Mouse (Mus musculus): Measurements from ENCODE around the gene Prdm4. TPM values are rescaled to one million over a fixed set of nuclear protein-coding genes. Genes with fewer than 3 reads are reported as not detected.

The Prdm4 gene
- total and polyA plus RNA-seq, 3 experiments, result 14.3 to 39.1 (median 32.6) TPM

DNA sequence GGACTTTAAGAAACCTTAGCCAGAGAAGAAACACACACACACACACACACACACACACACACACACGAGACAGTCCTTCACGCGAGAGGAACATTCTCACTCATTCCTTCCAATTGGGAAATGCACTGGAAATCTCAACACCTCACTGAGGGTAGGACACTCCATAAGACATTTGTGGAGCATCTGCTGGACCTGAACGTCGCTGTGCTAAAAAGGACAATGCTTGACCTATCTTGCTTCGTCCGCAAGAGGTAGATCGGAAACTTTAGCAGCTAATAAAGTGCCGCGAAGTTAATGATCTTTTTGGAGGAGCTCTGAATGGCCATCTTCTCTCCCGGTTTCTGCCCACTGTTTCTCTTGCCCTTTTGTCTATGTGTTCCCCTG lies 12.3 kb upstream of the Prdm4 start:
- ATAC-seq (ENCODE audit: extremely low read depth, insufficient number of reproducible peaks, low FRiP score, poor library complexity, severe bottlenecking) (no peak), DNase-seq (ENCODE audit: low spot score) (no peak)
- H3K36me3 ChIP-seq (replicated peaks), result no peaks in the 10 kb centered on the region
- no peak overlapping the region for H3K4me3 ChIP-seq (ENCODE audit: low read depth, low read length)
- H3K4me1 ChIP-seq (ENCODE audit: insufficient read depth, low read depth, low read length), result peaks cover 14% of the 10 kb centered on the region
- TF ChIP-seq POLR2AphosphoS5 (IDR thresholded peaks at IDR 0.05; ENCODE audit: insufficient replicate concordance, low read depth, low read length) (no peak), TAL1 (conservative IDR thresholded peaks at IDR 0.05; ENCODE audit: low read depth, low read length) (no peak), GATA1 (IDR thresholded peaks at IDR 0.05; ENCODE audit: borderline replicate concordance, low read length) (no peak)
- peaks cover 5% of the 10 kb centered on the region for H3K9me3 ChIP-seq (replicated peaks)
- H3K27me3 ChIP-seq (ENCODE audit: insufficient read depth, low read length), result peaks cover 26% of the 10 kb centered on the region

DNA sequence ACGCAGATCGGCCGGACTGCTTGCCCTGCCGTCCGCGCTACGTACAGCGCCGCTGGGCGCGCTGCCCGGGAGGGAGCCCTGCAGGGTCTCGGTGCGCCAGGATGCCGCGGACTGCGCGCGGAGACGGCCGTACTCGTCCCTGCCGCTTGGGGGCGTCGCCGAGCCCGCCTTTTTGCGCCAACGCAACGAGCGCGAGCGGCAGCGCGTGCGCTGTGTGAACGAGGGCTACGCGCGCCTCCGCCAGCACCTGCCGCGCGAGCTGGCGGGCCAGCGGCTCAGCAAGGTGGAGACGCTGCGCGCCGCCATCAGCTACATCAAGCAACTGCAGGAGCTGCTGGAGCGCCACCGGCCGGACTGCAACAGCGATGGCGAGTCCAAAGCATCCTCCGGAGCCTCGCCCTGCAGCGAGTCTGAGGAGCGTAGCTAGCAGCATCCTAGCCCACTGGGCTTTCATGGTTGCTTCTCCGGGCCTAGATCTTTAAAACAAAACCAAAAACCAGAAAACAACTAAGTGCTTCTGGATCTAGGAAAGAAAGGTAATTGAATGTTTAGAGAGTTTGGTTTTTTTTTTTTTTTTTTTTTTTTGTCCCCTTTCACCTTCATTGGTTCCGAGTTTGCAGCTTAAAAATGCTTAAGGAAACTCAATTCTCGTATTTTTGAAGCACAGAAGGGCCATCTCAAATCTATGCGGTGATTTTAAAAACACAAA lies 11.7 kb upstream of the Prdm4 start:
- TF ChIP-seq POLR2AphosphoS5 (IDR thresholded peaks at IDR 0.05; ENCODE audit: insufficient replicate concordance, low read depth, low read length), result no peak
- no peak for TF ChIP-seq CTCF (IDR thresholded peaks at IDR 0.05; ENCODE audit: low read depth, low read length)
- no peak for TF ChIP-seq GATA1 (IDR thresholded peaks at IDR 0.05; ENCODE audit: borderline replicate concordance, low read length)
- TF ChIP-seq TAL1 (conservative IDR thresholded peaks at IDR 0.05; ENCODE audit: low read depth, low read length), result no peak
- Histone ChIP-seq H3K4me3 (ENCODE audit: low read depth, low read length) (peak overlapping the region; percentile 9; the same call in 1 of the 2 replicates), H3K27me3 (ENCODE audit: insufficient read depth, low read length) (peaks cover 26% of the 10 kb centered on the region)

DNA sequence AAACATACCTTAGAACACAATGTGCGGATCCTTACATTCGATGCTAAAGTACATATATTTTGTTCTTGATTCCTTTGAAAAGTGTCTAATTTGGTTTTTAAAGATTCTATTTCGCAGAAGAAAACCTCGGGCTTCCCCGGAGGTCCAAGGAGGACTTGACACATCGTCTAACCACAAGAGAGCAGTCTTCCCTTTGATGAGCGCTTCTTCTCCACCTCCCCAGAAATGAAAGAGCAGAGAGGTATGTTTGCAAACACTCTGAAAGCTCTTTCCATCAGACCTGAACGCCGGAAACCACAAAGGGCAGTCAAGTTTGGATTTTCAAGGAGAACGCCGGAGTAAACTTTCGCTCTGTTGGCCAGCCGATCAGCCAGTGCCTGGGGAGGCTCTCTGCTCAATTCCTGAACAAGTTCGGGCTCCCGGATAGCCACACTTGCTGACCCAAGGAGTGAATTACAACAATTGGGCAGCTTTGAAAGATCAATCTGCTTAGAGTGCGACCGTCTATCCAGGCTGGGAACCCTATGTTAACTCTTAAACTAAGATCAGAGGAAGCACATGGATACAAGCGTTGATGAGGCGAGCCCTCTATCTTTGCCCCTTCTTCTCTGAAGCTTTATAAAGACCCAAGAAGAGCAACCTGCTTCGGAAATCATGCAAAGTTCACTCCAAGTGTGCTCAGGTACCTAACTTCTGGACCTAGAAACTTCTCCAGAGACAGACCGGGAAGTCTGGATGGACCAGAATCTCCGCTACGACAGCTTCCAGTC lies 10.9 kb upstream of the Prdm4 start, which contains the start of gene Ascl4:
Gene Ascl4, plus strand, starts transcription at position 6 of the 770 bp plus-strand sequence.
- peaks cover 14% of the 10 kb centered on the region for H3K4me1 ChIP-seq (ENCODE audit: insufficient read depth, low read depth, low read length)
- DNase-seq (ENCODE audit: low spot score) (no peak), ATAC-seq (ENCODE audit: extremely low read depth, insufficient number of reproducible peaks, low FRiP score, poor library complexity, severe bottlenecking) (no peak)
- TF ChIP-seq CTCF (IDR thresholded peaks at IDR 0.05; ENCODE audit: low read depth, low read length), result no peak
- no peak for TF ChIP-seq POLR2AphosphoS5 (IDR thresholded peaks at IDR 0.05; ENCODE audit: insufficient replicate concordance, low read depth, low read length)
- TF ChIP-seq GATA2 (IDR thresholded peaks at IDR 0.05; ENCODE audit: borderline replicate concordance, low read depth, low read length), result no peak
- TF ChIP-seq TAL1 (conservative IDR thresholded peaks at IDR 0.05; ENCODE audit: low read depth, low read length), result no peak
- TF ChIP-seq GATA1 (IDR thresholded peaks at IDR 0.05; ENCODE audit: borderline replicate concordance, low read length), result no peak
- peaks cover 26% of the 10 kb centered on the region for H3K27me3 ChIP-seq (ENCODE audit: insufficient read depth, low read length)
- peak within 1 kb of the TSS; percentile 22; the same call in 1 of the 2 replicates for H3K4me3 ChIP-seq (ENCODE audit: low read depth, low read length)
- no peaks in the 10 kb centered on the region for H3K36me3 ChIP-seq (replicated peaks)
- H3K9me3 ChIP-seq (replicated peaks), result peaks cover 5% of the 10 kb centered on the region

More for the DNA sequence above, 11.7 kb upstream of the Prdm4 start:
- Histone ChIP-seq H3K9me3 (replicated peaks) (peaks cover 5% of the 10 kb centered on the region), H3K4me1 (ENCODE audit: insufficient read depth, low read depth, low read length) (peaks cover 14% of the 10 kb centered on the region), H3K36me3 (replicated peaks) (no peaks in the 10 kb centered on the region)
- no peak for DNase-seq (ENCODE audit: low spot score)
- no peak for ATAC-seq (ENCODE audit: extremely low read depth, insufficient number of reproducible peaks, low FRiP score, poor library complexity, severe bottlenecking)

DNA sequence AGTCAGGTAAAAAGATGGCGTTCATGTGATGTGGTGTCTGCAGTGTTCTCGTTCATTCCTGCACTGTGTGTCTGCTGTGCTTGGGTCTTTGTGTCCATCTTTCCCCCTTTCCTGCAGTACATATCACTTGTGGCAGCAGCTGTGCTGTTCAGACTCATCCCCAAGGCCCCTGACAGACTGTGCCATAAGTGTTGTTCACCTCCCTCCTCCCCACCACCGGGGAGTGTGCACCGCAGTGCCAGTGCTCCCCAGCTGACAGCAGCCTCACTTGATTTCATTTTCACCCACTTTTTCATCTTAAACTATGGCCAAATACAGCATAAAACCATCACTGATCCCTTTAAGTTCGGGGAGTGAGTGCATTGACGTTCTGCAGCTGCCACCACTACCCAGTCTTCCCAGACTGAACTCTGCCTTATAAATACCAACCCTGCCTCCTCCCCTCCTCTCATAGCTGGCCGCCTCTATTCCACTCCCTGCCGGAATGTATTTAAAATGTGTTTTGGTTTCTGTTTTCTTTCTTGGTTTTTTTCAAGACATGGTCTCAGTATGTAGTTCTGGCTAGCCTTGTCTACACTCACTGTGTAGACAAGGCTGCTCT lies 37.0 kb downstream of the Prdm4 start:
- DNase-seq (ENCODE audit: low spot score) (no peak), ATAC-seq (ENCODE audit: extremely low read depth, insufficient number of reproducible peaks, low FRiP score, poor library complexity, severe bottlenecking) (no peak)
- Histone ChIP-seq H3K4me3 (ENCODE audit: low read depth, low read length) (no peak overlapping the region), H3K4me1 (ENCODE audit: insufficient read depth, low read depth, low read length) (no peaks in the 10 kb centered on the region), H3K27me3 (ENCODE audit: insufficient read depth, low read length) (no peaks in the 10 kb centered on the region), H3K36me3 (replicated peaks) (peaks cover 95% of the 10 kb centered on the region), H3K9me3 (replicated peaks) (no peaks in the 10 kb centered on the region)
- no peak for TF ChIP-seq CTCF (IDR thresholded peaks at IDR 0.05; ENCODE audit: low read depth, low read length)

DNA sequence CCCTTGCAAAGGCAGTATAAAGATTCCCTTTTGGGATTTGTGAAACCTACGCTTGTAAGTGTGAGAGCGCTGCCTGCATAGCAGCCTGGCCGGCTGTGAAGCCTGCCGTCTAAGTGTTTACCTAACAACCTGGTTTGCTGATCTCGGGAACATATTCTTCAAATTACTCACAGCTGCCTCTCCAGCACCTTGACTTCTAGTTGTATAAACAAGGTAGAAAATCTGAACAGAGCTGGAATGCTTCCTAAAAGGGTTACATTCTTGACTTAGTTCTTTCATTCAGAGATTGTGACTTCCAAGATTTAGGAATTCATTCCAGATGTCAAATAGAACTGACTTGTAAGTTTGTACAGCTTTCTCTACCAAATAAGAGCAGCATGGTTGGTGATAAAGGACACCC lies 41.1 kb downstream of the Prdm4 start:
- DNase-seq (ENCODE audit: low spot score) (no peak), ATAC-seq (ENCODE audit: extremely low read depth, insufficient number of reproducible peaks, low FRiP score, poor library complexity, severe bottlenecking) (no peak)
- H3K4me1 ChIP-seq (ENCODE audit: insufficient read depth, low read depth, low read length), result peaks cover 23% of the 10 kb centered on the region
- no peak overlapping the region for H3K4me3 ChIP-seq (ENCODE audit: low read depth, low read length)
- no peaks in the 10 kb centered on the region for H3K27me3 ChIP-seq (ENCODE audit: insufficient read depth, low read length)
- peaks cover 73% of the 10 kb centered on the region for H3K36me3 ChIP-seq (replicated peaks)
- no peaks in the 10 kb centered on the region for H3K9me3 ChIP-seq (replicated peaks)
- no peak for TF ChIP-seq GATA1 (IDR thresholded peaks at IDR 0.05; ENCODE audit: borderline replicate concordance, low read length)
- TF ChIP-seq TAL1 (conservative IDR thresholded peaks at IDR 0.05; ENCODE audit: low read depth, low read length), result no peak
- no peak for TF ChIP-seq GATA2 (IDR thresholded peaks at IDR 0.05; ENCODE audit: borderline replicate concordance, low read depth, low read length)

DNA sequence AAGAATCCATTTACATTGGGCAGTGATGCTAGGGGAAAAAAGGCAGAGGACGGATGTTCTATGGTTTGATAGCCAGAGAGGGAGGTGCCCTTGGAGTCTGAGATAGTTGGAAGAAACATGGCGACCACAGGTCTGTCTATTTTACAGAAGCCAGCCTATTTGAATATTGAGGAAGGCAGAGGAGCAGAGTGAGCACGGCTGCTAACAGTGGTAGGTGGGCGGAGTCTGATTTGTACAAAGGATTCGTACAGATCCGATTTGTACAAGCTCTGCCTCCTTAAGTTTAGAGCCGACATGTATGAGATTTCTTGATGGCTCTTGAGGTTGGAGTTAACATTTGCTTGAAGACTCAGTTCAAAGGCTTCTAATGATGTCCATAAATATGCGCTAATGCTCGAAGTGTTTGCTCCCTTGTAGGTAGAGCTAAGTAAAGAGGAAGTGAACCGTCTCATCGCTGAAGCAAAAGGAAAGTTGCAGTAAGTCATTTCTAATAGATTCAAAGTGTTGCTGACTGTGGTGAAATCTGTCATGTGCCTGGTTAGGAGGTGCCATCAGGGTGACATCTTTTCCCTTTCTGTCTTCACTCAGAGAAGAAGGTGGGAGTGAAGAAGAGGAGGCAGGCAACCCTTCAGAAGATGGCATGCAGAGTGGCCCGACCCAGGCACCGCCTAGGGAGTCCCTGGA lies 42.9 kb downstream of the Prdm4 start:
- H3K9me3 ChIP-seq (replicated peaks), result no peaks in the 10 kb centered on the region
- H3K4me1 ChIP-seq (ENCODE audit: insufficient read depth, low read depth, low read length), result peaks cover 23% of the 10 kb centered on the region
- ATAC-seq (ENCODE audit: extremely low read depth, insufficient number of reproducible peaks, low FRiP score, poor library complexity, severe bottlenecking) (no peak), DNase-seq (ENCODE audit: low spot score) (no peak)
- H3K4me3 ChIP-seq (ENCODE audit: low read depth, low read length), result no peak overlapping the region
- no peak for TF ChIP-seq GATA2 (IDR thresholded peaks at IDR 0.05; ENCODE audit: borderline replicate concordance, low read depth, low read length)
- no peaks in the 10 kb centered on the region for H3K27me3 ChIP-seq (ENCODE audit: insufficient read depth, low read length)
- H3K36me3 ChIP-seq (replicated peaks), result peaks cover 55% of the 10 kb centered on the region

Measured in G1E (cell line).